Mouse (Mus musculus) intestine, embryonic 16.5 days (tissue): ENCODE results near the gene Dact3. TPM values are rescaled to one million over a fixed set of nuclear protein-coding genes. Genes with fewer than 3 reads are reported as not detected.

Experiments
- ATAC-seq: fragments of 200-750 bp; cut with Nextera tagmentation; 2 replicates; pipeline ENCODE4 v1.8.0; 2017; ENCODE audit warnings: moderate TSS enrichment, moderate library complexity
- H3K27ac ChIP-seq: fragments of 300-500 bp; sonication (generic); 2 replicates; pipeline ENCODE4 v1.5.1; 2014; ENCODE audit warnings: mild to moderate bottlenecking, low read length
- H3K27me3 ChIP-seq: fragments of 300-500 bp; sonication (generic); replicated peaks from 2 replicates; pipeline ENCODE4 v1.6.1; 2014; ENCODE audit warnings: low read length, control low read depth, mixed read lengths; ENCODE audit not compliant: control insufficient read depth, insufficient read depth
- H3K36me3 ChIP-seq: fragments of 300-500 bp; sonication (generic); 2 replicates; pipeline ENCODE4 v1.6.1; 2014; ENCODE audit warnings: low read length, control low read depth; ENCODE audit not compliant: control insufficient read depth, insufficient read depth
- H3K4me1 ChIP-seq: fragments of 300-500 bp; sonication (generic); 2 replicates; pipeline ENCODE4 v1.6.1; 2014; ENCODE audit warnings: low read length, control low read depth, mixed read lengths; ENCODE audit not compliant: control insufficient read depth, insufficient read depth
- H3K4me2 ChIP-seq: fragments of 300-500 bp; sonication (generic); 2 replicates; pipeline ENCODE4 v1.6.1; 2014; ENCODE audit warnings: low read depth, low read length, control low read depth
- H3K4me3 ChIP-seq: fragments of 300-500 bp; sonication (generic); 2 replicates; pipeline ENCODE4 v1.5.1; 2014; ENCODE audit warnings: mild to moderate bottlenecking, low read length
- H3K9ac ChIP-seq: fragments of 300-500 bp; sonication (generic); 2 replicates; pipeline ENCODE4 v1.6.1; 2014; ENCODE audit warnings: low read depth, low read length
- H3K9me3 ChIP-seq: fragments of 300-500 bp; sonication (generic); 2 replicates; pipeline ENCODE4 v1.6.1; 2016; ENCODE audit warnings: low read length, control low read depth; ENCODE audit not compliant: control insufficient read depth
- WGBS: fragments of 180-500 bp; shearing (Covaris S2); extraction: QIAGEN DNeasy Blood & Tissue Kit; methylation state at CpG from one replicate; pipeline ENCODE4 v1.1.7; 2014; 5-methylcytosine and 5-hydroxymethylcytosine counted together
- polyA plus RNA-seq: library from polyadenylated mRNA; unstranded; fragments of >200 nt; fragmentation: Nextera tagmentation; extraction: Ambion mirVana; gene quantifications from 2 replicates; pipeline ENCODE4 v1.2.1, GENCODE M21; 2015

Dact3 gene
- polyA plus RNA-seq, 1 experiment from 2014 or later: 1.6 TPM

DNA sequence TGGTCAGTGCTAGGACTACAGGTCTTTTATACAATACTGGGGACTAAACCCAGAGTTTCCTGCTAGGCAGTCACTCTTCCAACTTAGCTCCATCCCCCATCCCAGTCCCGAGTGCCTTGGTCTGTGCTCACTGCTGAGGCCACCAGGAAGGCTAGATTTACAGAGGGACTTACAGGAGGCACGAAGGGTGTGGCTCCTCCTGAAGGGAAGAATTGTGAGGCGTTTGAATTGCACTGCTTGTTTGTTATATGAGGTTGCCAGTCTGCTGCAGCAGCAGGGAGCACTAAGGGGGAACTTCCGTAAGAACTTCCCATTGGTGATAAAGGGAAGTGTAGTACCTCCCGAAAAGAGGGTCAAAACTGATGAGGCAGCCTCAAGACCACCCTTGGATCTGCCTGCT, 5.5 kb downstream of the Dact3 start:
- no peak for ATAC-seq
- H3K9ac ChIP-seq: peak overlapping the region; percentile 30
- peaks cover 23% of the 10 kb centered on the region for H3K36me3 ChIP-seq
- H3K27ac ChIP-seq: peak overlapping the region; percentile 38; the same call in 1 of the 2 replicates
- H3K4me1 ChIP-seq: peaks cover 22% of the 10 kb centered on the region
- peaks cover 7% of the 10 kb centered on the region for H3K9me3 ChIP-seq
- 28% methylated on average over 5 of the region's 5 CpGs for WGBS
- no peak overlapping the region for H3K4me2 ChIP-seq
- H3K27me3 ChIP-seq: peaks cover 6% of the 10 kb centered on the region
- H3K4me3 ChIP-seq: no peak overlapping the region

DNA sequence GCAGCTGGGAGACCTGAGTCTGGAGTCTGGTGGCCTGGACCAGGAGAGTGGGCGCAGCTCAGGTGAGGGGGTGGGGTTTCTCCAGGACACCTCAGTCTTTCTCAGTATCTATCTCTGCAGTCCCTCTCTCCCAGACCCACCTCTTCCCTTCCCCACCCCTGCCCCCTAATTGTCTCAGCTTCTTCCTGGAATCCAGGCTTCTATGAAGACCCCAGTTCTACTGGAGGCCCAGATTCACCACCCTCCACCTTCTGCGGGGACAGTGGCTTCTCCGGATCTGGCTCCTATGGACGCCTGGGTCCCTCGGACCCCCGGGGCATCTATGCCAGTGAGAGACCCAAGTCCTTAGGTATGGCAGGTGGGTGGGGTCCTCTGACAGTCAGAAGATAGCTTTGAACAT, 8.0 kb downstream of the Dact3 start:
- Histone ChIP-seq H3K4me3 (no peak overlapping the region), H3K36me3 (peaks cover 32% of the 10 kb centered on the region), H3K4me2 (no peak overlapping the region), H3K27ac (no peak overlapping the region), H3K9me3 (peaks cover 15% of the 10 kb centered on the region), H3K27me3 (peaks cover 15% of the 10 kb centered on the region), H3K4me1 (peaks cover 15% of the 10 kb centered on the region), H3K9ac (0 out of 2 replicates have a peak overlapping the region, but pooled peaks have one; percentile 5)
- ATAC-seq: no peak
- 91% methylated on average over 6 of the region's 6 CpGs for WGBS

DNA sequence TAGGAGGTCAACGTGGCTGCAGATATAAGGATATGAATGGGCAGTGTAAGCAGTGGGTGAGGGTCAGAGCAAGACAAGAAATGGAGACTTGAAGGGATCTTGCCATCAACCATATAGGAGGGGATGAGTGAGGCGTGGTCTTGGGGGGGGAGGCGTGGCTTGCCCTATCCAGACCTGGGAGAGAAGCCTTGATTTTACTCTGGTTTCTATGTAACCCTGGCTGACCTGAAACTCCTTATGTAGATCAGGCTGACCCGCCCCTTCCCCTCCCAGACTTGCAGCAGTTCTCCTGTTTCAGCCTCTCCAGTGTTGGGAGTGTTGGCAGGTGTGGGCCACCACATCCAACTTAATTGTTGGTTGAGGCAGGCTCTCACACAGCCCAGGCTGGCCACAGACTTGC, 9.2 kb downstream of the Dact3 start:
- Histone ChIP-seq H3K9ac (no peak overlapping the region), H3K4me1 (peaks cover 11% of the 10 kb centered on the region; the same call in 1 of the 2 replicates), H3K27ac (no peak overlapping the region), H3K4me3 (no peak overlapping the region), H3K36me3 (peaks cover 32% of the 10 kb centered on the region), H3K4me2 (no peak overlapping the region), H3K27me3 (peaks cover 15% of the 10 kb centered on the region), H3K9me3 (peaks cover 15% of the 10 kb centered on the region)
- no peak for ATAC-seq
- WGBS: 78% methylated on average over 4 of the region's 4 CpGs

DNA sequence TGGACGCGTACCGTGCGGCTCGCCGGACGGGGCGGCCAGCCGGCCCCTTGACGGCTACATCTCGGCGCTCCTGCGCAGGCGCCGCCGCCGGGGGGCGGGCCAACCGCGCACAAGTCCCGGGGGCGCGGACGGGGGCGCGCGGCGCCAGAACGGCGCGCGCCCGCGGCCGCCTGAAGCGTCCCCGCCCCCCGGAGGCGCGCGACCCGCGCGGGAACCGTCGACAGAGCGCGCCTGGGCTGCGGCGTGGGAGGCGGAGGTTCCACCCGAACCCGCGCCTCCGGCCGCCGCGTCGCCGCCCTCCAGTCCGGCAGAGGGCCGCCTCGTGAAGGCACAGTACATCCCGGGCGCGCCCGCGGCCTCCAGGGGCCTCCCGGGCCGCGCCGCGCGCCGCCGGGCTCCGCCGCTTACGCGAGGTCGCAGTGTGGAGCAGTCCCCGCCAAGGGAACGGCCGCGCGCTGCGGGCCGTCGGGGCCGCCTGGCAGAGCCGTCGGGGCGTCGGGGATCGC, 10.2 kb downstream of the Dact3 start:
- Histone ChIP-seq H3K9ac (0 out of 2 replicates have a peak overlapping the region, but pooled peaks have one; percentile 40), H3K9me3 (peaks cover 15% of the 10 kb centered on the region), H3K4me1 (peaks cover 9% of the 10 kb centered on the region; the same call in 1 of the 2 replicates), H3K27me3 (peaks cover 15% of the 10 kb centered on the region), H3K27ac (no peak overlapping the region), H3K4me2 (peak overlapping the region; percentile 44), H3K36me3 (peaks cover 32% of the 10 kb centered on the region), H3K4me3 (peak overlapping the region; percentile 42)
- 0 out of 2 replicates have a peak, but pooled peaks have one; percentile 41 for ATAC-seq
- 22% methylated on average over 84 of the region's 95 CpGs for WGBS

DNA sequence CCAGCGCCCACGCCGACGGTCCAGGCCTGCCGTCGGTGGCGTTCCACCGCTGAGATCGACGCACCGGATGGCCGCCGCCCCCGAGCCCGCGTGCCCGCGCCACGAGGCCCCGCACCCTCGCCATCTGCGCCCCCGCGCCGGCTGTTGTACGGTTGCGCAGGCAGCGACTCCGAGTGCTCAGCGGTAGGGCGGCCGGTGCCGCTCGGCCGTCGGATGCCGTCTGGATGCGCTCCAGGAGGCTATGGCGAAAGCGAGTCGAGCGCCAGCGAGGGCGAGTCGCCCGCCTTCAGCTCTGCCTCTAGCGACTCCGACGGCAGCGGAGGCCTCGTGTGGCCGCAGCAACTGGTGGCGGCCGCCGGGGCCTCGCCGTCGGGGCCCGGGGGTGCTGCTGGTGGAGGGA, 10.8 kb downstream of the Dact3 start:
- Histone ChIP-seq H3K36me3 (peaks cover 32% of the 10 kb centered on the region), H3K4me3 (peak overlapping the region; percentile 42), H3K27ac (no peak overlapping the region), H3K9ac (0 out of 2 replicates have a peak overlapping the region, but pooled peaks have one; percentile 40), H3K9me3 (peaks cover 15% of the 10 kb centered on the region), H3K4me1 (peaks cover 8% of the 10 kb centered on the region; the same call in 1 of the 2 replicates), H3K27me3 (peaks cover 19% of the 10 kb centered on the region), H3K4me2 (peak overlapping the region; percentile 44; the same call in 1 of the 2 replicates)
- 50% methylated on average over 59 of the region's 59 CpGs for WGBS
- ATAC-seq: no peak

DNA sequence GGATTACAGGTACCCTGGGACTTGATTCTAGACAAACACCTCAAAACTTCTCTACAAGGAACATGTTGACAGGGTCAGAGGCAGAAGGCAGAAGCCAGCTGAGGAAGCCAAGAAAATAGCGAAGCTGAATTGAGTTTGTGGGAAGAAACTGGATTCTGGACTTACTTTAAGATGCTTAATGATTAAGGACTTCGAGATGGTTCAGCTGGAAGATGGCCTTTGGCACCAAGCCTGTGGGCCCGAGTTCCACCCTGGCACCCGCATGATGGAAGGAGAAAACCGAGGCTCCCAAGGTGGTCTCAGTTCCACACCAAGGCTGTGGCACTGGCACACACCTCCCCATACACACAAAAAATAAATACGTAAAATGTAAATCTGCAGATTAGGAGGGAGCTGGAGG, 15.4 kb downstream of the Dact3 start:
- Histone ChIP-seq H3K4me1 (peaks cover 32% of the 10 kb centered on the region), H3K9me3 (peaks cover 9% of the 10 kb centered on the region), H3K4me2 (peak overlapping the region; percentile 70), H3K36me3 (peaks cover 10% of the 10 kb centered on the region), H3K27me3 (peaks cover 32% of the 10 kb centered on the region), H3K4me3 (peak overlapping the region; percentile 32), H3K9ac (no peak overlapping the region), H3K27ac (peak overlapping the region; percentile 94)
- WGBS: 28% methylated on average over 6 of the region's 6 CpGs
- no peak for ATAC-seq

DNA sequence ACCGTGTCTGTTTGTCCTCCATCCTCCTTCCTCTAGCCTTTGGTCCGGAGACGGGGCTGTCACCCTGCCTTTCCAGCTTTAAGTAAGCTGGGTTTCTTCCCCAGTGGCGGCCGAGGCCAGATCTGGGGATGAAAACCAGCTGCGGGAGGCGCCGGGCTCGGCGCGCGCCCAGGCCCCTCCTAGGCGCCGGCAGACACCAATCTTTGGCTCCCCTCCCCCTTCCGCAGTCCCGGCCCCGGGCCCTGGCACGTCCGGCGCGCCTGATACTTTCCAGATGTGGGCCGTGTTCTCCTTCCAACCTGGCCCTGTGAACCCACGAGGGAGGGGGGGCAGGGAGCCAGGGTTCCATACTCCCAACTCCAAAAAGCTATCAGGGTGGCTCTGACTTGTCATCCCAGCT, 15.8 kb downstream of the Dact3 start:
- peaks cover 5% of the 10 kb centered on the region for H3K9me3 ChIP-seq
- peak overlapping the region; percentile 32 for H3K4me3 ChIP-seq
- 2% methylated on average over 23 of the region's 23 CpGs for WGBS
- peaks cover 28% of the 10 kb centered on the region for H3K27me3 ChIP-seq
- peak; percentile 69 for ATAC-seq
- peaks cover 6% of the 10 kb centered on the region for H3K36me3 ChIP-seq
- H3K27ac ChIP-seq: peak overlapping the region; percentile 94
- H3K4me1 ChIP-seq: peaks cover 33% of the 10 kb centered on the region
- peak overlapping the region; percentile 70 for H3K4me2 ChIP-seq
- H3K9ac ChIP-seq: no peak overlapping the region; the same call in 1 of the 2 replicates

DNA sequence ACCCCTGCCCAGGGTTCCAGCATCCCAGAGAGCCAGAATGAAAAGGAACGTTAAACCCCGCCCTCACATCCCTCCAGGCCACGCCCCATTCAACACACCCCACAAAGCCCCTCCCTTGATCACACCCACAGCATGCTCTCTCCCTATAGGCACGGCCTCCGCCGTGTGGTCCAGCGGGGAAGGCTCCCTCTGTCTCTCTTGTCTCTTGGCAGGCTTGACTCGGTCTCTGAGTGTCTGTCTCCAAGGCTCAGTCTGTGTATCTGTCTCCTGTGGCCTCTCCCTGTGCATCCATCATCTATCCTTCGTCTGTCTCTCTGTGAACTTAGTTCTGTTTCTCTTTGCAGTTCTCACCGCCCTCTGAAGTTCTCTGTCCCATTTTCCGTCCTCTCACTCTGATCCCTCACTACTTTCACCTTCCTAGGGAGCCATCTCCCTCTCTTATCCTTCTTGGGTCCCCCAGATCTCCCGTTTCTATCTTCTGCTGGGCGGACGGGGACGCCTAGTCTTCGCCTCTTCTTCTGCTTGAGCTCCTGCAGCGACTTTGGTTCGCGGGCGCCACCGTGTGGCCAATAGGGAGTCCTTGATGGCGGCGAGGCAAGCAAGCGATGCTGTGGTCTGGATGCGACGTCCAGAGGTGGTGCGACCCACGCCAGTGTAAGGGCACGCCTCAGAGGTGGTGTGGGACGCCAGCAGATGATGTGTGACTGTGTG, 16.7 kb downstream of the Dact3 start, which contains the start of gene Gng8:
Gene Gng8 (plus strand): TSS at position 146 of the 711 bp plus-strand sequence.
- H3K9ac ChIP-seq: peak within 1 kb of the TSS; percentile 36

DNA sequence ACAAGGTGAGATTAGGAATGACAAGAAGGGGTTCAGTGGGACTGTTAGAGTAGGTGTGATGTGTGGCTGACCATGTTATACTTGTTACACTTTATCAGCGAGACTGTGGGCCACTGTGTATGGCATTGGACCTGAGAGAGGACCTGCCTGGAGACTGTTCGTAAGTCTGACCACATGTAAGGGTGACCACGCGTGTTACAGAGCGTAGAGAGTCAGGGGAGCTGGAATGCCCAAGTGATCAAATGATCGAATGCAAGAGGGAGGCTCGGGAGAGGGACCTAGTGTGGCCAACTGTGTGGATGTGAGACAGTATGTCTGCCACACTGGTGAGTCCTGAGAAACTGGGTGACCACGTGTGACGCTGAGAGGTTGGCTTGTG, 17.2 kb downstream of the Dact3 start:
- no peak for ATAC-seq
- WGBS: 36% methylated on average over 9 of the region's 9 CpGs
- Histone ChIP-seq H3K4me3 (peak overlapping the region; percentile 32), H3K4me1 (peaks cover 33% of the 10 kb centered on the region), H3K27me3 (peaks cover 23% of the 10 kb centered on the region), H3K4me2 (peak overlapping the region; percentile 70), H3K36me3 (no peaks in the 10 kb centered on the region), H3K9me3 (no peaks in the 10 kb centered on the region), H3K27ac (no peak overlapping the region), H3K9ac (peak overlapping the region; percentile 14; the same call in 1 of the 2 replicates)

More for the DNA sequence above, 16.7 kb downstream of the Dact3 start, which contains the start of gene Gng8:
- peaks cover 33% of the 10 kb centered on the region for H3K4me1 ChIP-seq
- ATAC-seq: peak; percentile 85
- H3K9me3 ChIP-seq: no peaks in the 10 kb centered on the region
- H3K4me2 ChIP-seq: peak within 1 kb of the TSS; percentile 70
- peak within 1 kb of the TSS; percentile 32 for H3K4me3 ChIP-seq
- peaks cover 23% of the 10 kb centered on the region for H3K27me3 ChIP-seq
- WGBS: under 1% methylated on average over 30 of the region's 30 CpGs
- H3K36me3 ChIP-seq: no peaks in the 10 kb centered on the region
- peak within 1 kb of the TSS; percentile 94 for H3K27ac ChIP-seq
